Mouse (Mus musculus) spleen, postnatal 4 days (tissue): ENCODE measurements around the gene Trim17.
"Not testable (repeated sequence)": the region's sequence is repeated elsewhere in the genome, so short reads cannot be mapped to it uniquely, and the experiment has no call there.

Experiments used
- DNase-seq, 2 experiments: peaks; one replicate each; pipeline ENCODE4 v3.0.0; 2022; ENCODE audit warnings: low spot score in 2 of 2

The Trim17 gene

DNA sequence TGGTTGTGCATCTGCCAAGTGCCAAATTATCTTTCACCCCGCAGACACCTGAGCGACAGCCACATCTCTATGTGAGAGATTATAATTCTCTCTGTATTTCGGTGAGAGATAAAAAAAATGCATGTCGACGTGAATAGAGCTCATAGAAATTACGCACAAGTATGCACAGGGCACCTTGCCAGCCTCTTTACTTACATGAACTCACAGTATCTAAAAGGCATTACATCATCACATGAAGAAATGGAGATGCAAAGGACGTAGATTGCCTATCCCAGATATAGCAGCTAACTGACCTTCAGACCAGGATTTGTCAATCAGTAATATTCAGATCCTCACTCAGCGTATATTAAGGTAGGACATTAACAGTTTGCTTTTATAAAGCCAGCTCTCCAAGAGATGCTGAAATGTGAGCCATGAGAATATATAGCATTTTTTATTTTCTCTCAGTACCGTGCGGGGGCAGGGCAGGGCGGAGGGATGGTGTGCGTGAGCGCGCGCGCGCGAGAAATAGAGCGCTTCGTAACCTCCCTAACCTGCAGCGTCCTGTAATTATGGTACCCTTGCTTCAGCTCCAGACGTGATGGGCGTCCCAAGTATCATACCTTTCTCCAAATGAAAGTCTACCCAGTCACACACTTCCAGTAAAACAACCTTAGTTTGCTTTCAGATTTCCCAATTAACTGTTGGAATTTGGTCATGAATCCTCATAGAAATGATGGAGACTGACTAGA lies 6.5 kb upstream of the Trim17 start:
- DNase-seq: peak in 1 of 2 experiments; percentile 72

GRCm38 (mm10) chr11:58948542-58949479 lies 5.7 kb upstream of the Trim17 start, which contains the start of gene Hist3h2ba:
Hist3h2ba (plus strand) TSS chr11:58948920.
- DNase-seq: peak; percentile 71 to 83

DNA sequence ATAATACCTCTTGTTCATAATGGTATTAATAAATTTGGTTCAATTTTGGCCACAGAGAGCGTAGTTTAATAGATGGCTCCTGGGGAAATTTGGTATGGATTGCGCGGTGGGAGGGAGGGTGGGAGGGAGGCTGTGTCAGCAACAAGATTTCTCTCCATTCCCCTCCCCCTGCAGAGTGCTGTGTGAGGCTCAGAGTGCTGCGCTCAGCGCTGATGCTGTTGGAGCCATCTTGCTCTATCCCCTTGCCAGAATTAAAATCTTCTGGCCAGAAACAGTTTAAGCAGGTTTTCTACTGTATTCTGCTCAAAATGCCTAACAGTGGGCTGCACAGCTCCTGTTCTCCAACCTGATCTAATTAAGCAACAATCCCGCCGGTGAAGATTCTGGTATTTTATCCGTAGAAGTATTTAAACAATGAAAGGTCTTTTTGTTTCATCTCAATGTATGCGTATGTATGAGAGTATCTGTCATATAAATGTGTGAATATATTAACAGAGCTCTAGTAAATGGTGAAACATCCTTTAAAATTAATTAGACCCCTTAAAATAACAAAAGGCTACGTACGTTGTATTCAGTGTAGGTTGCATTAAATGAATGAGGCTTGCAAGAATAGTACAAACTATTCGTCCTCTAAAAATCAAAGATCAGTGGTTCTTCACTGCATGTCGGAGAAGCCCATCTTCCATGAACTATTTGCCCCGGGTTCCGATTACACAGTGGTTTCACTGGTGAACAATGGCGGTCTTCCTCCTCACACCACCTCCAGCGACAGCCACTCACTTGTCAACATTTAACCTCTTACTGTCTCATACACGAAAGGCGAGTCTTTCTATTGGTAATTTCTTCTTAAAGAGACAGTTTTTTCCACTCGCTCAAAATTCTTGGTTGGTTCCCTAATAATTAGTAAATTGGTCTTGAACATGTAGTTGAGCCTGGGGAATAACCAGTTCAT lies 4.7 kb upstream of the Trim17 start:
- no peak for DNase-seq

DNA sequence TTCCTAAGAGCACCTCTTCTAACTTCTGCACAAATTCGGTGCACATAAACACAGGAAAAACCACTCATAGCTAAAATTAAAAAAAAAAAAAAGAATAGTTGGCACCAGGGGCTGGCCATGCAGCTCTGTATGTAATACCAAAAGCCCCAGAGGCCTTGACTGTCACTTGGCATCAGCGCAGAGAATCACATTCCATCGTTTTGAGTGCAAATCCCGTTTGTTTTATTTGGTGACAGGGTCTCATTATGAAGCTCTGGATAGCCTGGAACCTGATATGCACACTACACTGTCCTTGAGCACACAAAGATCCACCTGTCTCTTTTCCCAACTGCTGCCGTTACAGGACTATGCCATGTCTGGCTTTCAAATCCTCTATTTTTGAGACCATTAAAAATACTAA lies 3.3 kb upstream of the Trim17 start:
- DNase-seq: no peak

DNA sequence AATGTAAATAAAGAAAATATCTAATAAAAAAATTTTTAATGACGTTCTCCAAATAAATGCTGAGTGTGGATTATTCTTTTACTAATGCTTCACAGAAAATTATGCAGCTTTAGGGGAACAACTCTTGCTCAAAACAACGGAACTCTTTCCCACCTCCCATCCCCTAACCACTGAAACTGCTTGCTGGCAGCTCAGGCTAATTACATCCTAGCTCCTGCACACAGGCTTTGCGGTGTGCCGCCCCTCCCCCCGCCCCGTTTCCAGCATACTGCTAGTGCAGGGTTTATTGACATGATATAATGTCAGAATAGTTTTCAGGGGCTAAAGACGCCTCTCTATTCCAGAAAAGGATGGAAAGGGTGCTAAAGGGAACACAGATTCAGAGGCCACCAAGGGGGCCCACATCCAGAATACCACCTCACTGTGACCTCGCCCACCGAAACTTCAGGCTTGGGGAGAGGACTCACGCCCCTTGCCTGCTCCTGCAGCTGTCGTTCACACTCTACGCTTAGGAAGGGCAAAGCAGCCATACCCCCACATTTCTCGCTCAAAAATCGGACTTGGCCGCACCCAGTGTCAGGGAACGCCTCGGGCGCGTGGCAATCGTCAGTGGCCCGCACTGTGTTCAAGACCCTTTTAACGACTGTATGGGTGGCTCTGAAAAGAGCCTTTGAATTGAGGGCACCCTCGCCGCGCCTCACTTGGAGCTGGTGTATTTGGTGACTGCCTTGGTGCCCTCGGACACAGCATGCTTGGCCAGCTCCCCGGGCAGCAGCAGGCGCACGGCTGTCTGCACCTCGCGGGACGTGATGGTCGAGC lies 925 bp upstream of the Trim17 start:
- peak; percentile 60 to 82 for DNase-seq

- DNase-seq: not testable (repeated sequence)
Measured at GRCm38 (mm10) chr11:58954170-58954419, 390 bp upstream of the Trim17 start.

GRCm38 (mm10) chr11:58955143-58955867 lies 820 bp downstream of the Trim17 start:
- DNase-seq: peak in 1 of 2 experiments; percentile 65

GRCm38 (mm10) chr11:58955868-58956257 lies 1.4 kb downstream of the Trim17 start:
- DNase-seq: no peak

GRCm38 (mm10) chr11:58957226-58957914 lies 2.9 kb downstream of the Trim17 start:
- DNase-seq: peak in 1 of 2 experiments; percentile 63

DNA sequence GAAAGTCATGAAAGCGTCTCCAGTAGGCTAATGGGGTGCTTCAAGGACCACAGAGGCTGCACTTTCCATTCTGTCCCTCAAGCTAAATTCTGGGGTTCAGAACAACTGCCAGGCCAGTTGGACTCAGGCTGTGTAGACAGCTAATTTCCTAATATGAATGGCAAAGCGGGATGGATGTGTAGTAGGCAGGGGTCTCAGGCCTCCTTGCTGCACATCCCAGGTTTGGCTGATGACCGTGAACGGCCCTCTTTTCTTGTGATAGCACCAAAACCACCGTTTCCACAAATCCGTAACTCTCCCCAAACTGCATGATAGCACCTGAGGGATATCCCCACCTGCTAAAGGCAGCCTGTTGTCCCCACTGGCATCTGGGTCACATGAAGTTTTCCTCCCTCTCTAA lies 4.1 kb downstream of the Trim17 start:
- DNase-seq: peak in 1 of 2 experiments; percentile 61

DNA sequence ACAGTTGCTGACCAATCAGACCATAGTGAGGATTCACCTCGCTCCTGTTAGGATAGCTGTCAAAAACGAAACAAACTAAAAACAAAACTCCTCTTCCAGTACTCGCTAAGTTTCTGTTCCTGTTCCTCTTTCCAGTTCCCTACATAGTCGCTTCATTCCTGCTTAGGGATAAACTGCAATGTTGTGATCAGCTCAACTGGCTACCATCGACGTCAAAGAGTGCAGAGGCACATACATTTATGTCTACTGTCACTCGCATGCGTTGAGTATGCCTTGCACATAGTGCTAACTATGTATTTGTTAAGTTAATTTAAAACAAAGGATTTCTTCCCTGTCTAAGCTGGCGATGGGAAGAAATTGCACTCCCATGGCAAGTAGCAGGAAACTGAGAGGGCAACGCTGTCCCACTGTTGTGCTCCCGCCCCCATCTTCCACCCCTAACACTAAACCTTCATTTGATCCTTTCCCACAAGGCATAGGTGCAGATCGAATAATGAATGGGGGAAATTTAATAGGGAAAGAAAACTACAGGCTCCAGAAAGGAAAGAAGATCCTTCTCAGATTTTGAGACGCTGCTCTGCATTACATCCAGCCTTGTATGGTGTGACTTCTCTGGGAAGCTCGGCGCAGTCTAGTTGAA lies 4.8 kb downstream of the Trim17 start:
- DNase-seq: no peak

- DNase-seq: peak; percentile 88 to 89
Measured at GRCm38 (mm10) chr11:58959921-58960465, 5.5 kb downstream of the Trim17 start.

GRCm38 (mm10) chr11:58961364-58962177 lies 7.1 kb downstream of the Trim17 start:
- no peak for DNase-seq

GRCm38 (mm10) chr11:58963543-58963942 lies 9.1 kb downstream of the Trim17 start:
- peak; percentile 61 to 77 for DNase-seq

- DNase-seq: no peak
Measured at GRCm38 (mm10) chr11:58964216-58964615, 9.7 kb downstream of the Trim17 start.

DNA sequence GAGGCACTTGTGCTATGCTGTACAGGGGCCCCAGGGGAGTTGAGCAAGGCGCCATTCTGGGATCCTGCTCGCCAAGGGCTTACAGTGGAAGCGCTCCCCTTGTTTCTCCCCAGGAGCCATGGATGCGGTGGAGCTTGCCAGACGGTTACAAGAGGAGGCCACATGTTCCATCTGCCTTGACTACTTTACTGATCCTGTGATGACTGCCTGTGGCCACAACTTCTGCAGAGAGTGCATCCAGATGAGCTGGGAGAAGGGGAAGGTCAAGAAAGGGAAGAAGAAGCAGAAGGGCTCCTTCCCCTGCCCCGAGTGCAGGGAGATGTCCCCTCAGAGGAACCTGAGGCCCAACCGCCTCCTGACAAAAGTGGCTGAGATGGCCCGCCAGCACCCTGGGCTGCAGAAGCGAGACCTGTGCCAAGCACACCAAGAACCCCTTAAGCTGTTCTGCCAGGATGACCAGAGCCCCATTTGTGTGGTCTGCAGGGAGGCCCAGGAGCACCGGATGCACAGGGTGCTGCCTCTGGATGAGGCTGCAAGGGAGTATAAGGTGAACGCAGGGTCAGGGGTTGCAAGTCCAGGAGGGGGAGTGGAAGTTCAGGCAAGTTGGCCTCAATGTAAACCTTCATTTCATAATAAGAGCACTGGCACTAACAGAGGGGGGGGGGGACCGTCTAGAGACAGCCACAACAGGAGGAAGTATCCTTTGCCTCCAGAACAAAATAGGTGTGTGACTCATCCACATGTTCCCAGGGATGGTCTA lies 10.7 kb downstream of the Trim17 start:
- DNase-seq: no peak

- peak in 1 of 2 experiments; percentile 59 for DNase-seq
Measured at GRCm38 (mm10) chr11:58967346-58967745, 12.9 kb downstream of the Trim17 start.
